ENCODE assay signal across 31 mouse cellular contexts in genomic region chr13:98308724-98309123, GRCm38 (mm10). TPM values are rescaled to one million over a fixed set of nuclear protein-coding genes. Genes with fewer than 3 reads are reported as not detected.
A peak's percentile ranks its signal among the peaks of the same experiment; 100 is the strongest.
DNase-seq lines count a peak whose midpoint lies in the region; ATAC-seq and TF ChIP-seq lines count a peak whose summit lies in the region.
"Had no signal": no experiment of that assay in that cellular context is flagged by ENCODE, and none has a peak within 500 bp of the region (broad histone marks: within the 10 kb centered on the region; RNA-seq: fewer than 3 reads in every experiment).

No protein-coding gene starts in this region.

- H3K9ac ChIP-seq in midbrain, embryonic 11.5 days (ENCODE audit: low read length) = no peak overlapping the region
- H3K9ac ChIP-seq in midbrain, embryonic 14.5 days (replicated peaks; ENCODE audit: low read length) = no peak overlapping the region
- H3K9ac ChIP-seq in ES-Bruce4 (ENCODE audit: low read depth, poor library complexity, severe bottlenecking) = no peak overlapping the region
- H3K9ac ChIP-seq: embryonic facial prominence, embryonic 13.5 days; embryonic facial prominence, embryonic 15.5 days; forebrain, embryonic 12.5 days had no signal

- H3ac ChIP-seq in myocyte (ENCODE audit: control insufficient read depth, insufficient read length) = no peak overlapping the region

- no peaks in the 10 kb centered on the region for H3K27me3 ChIP-seq in midbrain, embryonic 11.5 days (ENCODE audit: control insufficient read depth, insufficient read depth, low read length)
- H3K27me3 ChIP-seq in midbrain, embryonic 14.5 days (ENCODE audit: control insufficient read depth, insufficient read depth, low read length) = no peaks in the 10 kb centered on the region
- H3K27me3 ChIP-seq in ES-Bruce4 (ENCODE audit: control insufficient read depth, insufficient read depth, low read length, poor library complexity, severe bottlenecking) (no peaks in the 10 kb centered on the region), myocyte (ENCODE audit: control insufficient read depth, insufficient read depth, insufficient read length) (no peaks in the 10 kb centered on the region)
- H3K27me3 ChIP-seq: embryonic facial prominence, embryonic 13.5 days; embryonic facial prominence, embryonic 15.5 days; forebrain, embryonic 12.5 days had no signal

- peak; percentile 56 for DNase-seq in midbrain, embryonic 11.5 days (ENCODE audit: low spot score, missing footprints)
- DNase-seq in midbrain, embryonic 14.5 days = no peak
- DNase-seq in MN1 (ENCODE audit: low spot score) = peak; percentile 25
- DNase-seq in thymus, postnatal 14 days = no peak
- no peak for DNase-seq in cerebellum, postnatal 14 days
- DNase-seq: adrenal gland, adult 8-10 months; adrenal gland, postnatal 14 days; adrenal gland, postnatal 36 days; cerebellum, adult 11-12 months; cerebellum, adult 2 months; cerebellum, adult 9-10 months; cerebellum, postnatal 10 days; cerebellum, postnatal 36 days; embryo, embryonic 11 days had no signal

- H3K9me3 ChIP-seq in midbrain, embryonic 11.5 days (ENCODE audit: control insufficient read depth, low read length) = no peaks in the 10 kb centered on the region
- H3K9me3 ChIP-seq in midbrain, embryonic 14.5 days (ENCODE audit: control insufficient read depth, low read length) = no peaks in the 10 kb centered on the region
- H3K9me3 ChIP-seq in ES-Bruce4 (replicated peaks; ENCODE audit: control insufficient read depth, insufficient read depth, low read length, poor library complexity, severe bottlenecking) = no peaks in the 10 kb centered on the region
- H3K9me3 ChIP-seq: embryonic facial prominence, embryonic 13.5 days; embryonic facial prominence, embryonic 15.5 days; forebrain, embryonic 10.5 days; forebrain, embryonic 12.5 days had no signal

- WGBS in midbrain, embryonic 11.5 days = 90% methylated on average over 4 of the region's 4 CpGs
- 85% methylated on average over 4 of the region's 4 CpGs for WGBS in midbrain, embryonic 14.5 days

- H3K79me2 ChIP-seq in myocyte (ENCODE audit: control insufficient read depth, insufficient read depth) = peaks cover 36% of the 10 kb centered on the region

- peaks cover 21% of the 10 kb centered on the region; the same call in 1 of the 2 replicates for H3K36me3 ChIP-seq in midbrain, embryonic 11.5 days (ENCODE audit: control insufficient read depth, insufficient read depth, low read length)
- peaks cover 59% of the 10 kb centered on the region for H3K36me3 ChIP-seq in midbrain, embryonic 14.5 days (ENCODE audit: control insufficient read depth, insufficient read depth, low read length)
- peaks cover 57% of the 10 kb centered on the region for H3K36me3 ChIP-seq in ES-Bruce4 (ENCODE audit: control insufficient read depth, insufficient read depth, low read length, poor library complexity, severe bottlenecking)
- H3K36me3 ChIP-seq in myocyte (ENCODE audit: control insufficient read depth, insufficient read depth) = peaks cover 58% of the 10 kb centered on the region

- H3K4me1 ChIP-seq in midbrain, embryonic 11.5 days (ENCODE audit: control insufficient read depth, insufficient read depth, low read length) = no peaks in the 10 kb centered on the region
- peaks cover 5% of the 10 kb centered on the region; the same call in 1 of the 2 replicates for H3K4me1 ChIP-seq in midbrain, embryonic 14.5 days (ENCODE audit: control insufficient read depth, insufficient read depth, low read length)
- no peaks in the 10 kb centered on the region for H3K4me1 ChIP-seq in ES-Bruce4 (ENCODE audit: control insufficient read depth, insufficient read depth, low read length)
- H3K4me1 ChIP-seq: forebrain, embryonic 10.5 days had no signal

- TF ChIP-seq CTCF in ES-Bruce4 (IDR thresholded peaks at IDR 0.05; ENCODE audit: low read depth, low read length) = no peak

- TF ChIP-seq POLR2A in ES-Bruce4 (IDR thresholded peaks at IDR 0.05; ENCODE audit: insufficient read depth, low read length) = no peak
- no peak for TF ChIP-seq POLR2A in myocyte (IDR thresholded peaks at IDR 0.05; ENCODE audit: insufficient read length, low read depth)

- no peak overlapping the region for H3K4me2 ChIP-seq in midbrain, embryonic 11.5 days
- no peak overlapping the region for H3K4me2 ChIP-seq in midbrain, embryonic 14.5 days (ENCODE audit: low read length)
- peak overlapping the region; percentile 3 for H3K4me2 ChIP-seq in myocyte (ENCODE audit: low read depth)
- H3K4me2 ChIP-seq: embryonic facial prominence, embryonic 13.5 days; embryonic facial prominence, embryonic 15.5 days; forebrain, embryonic 12.5 days had no signal

- no peak overlapping the region for H3K27ac ChIP-seq in midbrain, embryonic 11.5 days (ENCODE audit: low read depth, low read length)
- no peak overlapping the region for H3K27ac ChIP-seq in midbrain, embryonic 14.5 days (replicated peaks; ENCODE audit: low read depth, low read length)
- H3K27ac ChIP-seq in ES-Bruce4 (ENCODE audit: insufficient read depth, low read length) = peak overlapping the region; percentile 73
- H3K27ac ChIP-seq: embryonic facial prominence, embryonic 13.5 days; embryonic facial prominence, embryonic 15.5 days; forebrain, embryonic 10.5 days; forebrain, embryonic 12.5 days had no signal

- no peak overlapping the region for H3K4me3 ChIP-seq in midbrain, embryonic 11.5 days (ENCODE audit: low read depth, low read length)
- H3K4me3 ChIP-seq in midbrain, embryonic 14.5 days (replicated peaks; ENCODE audit: low read depth, low read length) = no peak overlapping the region
- H3K4me3 ChIP-seq in ES-Bruce4 (ENCODE audit: low read depth, low read length) (no peak overlapping the region), myocyte (no peak overlapping the region)
- H3K4me3 ChIP-seq: embryonic facial prominence, embryonic 13.5 days; embryonic facial prominence, embryonic 15.5 days; erythroblast, embryonic 14.5 days; forebrain, embryonic 10.5 days; forebrain, embryonic 12.5 days had no signal

- no peak for TF ChIP-seq EP300 in ES-Bruce4 (IDR thresholded peaks at IDR 0.05; ENCODE audit: insufficient read depth, low read depth, low read length)

- ATAC-seq in midbrain, embryonic 11.5 days (ENCODE audit: low FRiP score) = no peak
- ATAC-seq in midbrain, embryonic 14.5 days (ENCODE audit: low FRiP score, low TSS enrichment) = no peak
- no peak for ATAC-seq in megakaryocyte progenitor cell, adult 5-6 weeks (replicated peaks; ENCODE audit: poor library complexity)
- ATAC-seq: activated CD4-positive, CD25-positive, alpha-beta regulatory T cell, adult 4 months; forebrain, embryonic 14.5 days; forebrain, embryonic 16.5 days had no signal

TF ChIP-seq in myocyte, 11 proteins besides CTCF, POLR2A, EP300 and RAD21 (continues in another document):
- TF ChIP-seq TCF12 (IDR thresholded peaks at IDR 0.05; ENCODE audit: insufficient read depth, poor library complexity, severe bottlenecking) = no peak
- TF ChIP-seq E2F4 (IDR thresholded peaks at IDR 0.05; ENCODE audit: insufficient read depth) = no peak
- TF ChIP-seq MYOG (IDR thresholded peaks at IDR 0.05; ENCODE audit: control insufficient read depth in 1 of 3, insufficient read depth in 1 of 3, insufficient read length in 2 of 3, low read depth in 2 of 3) = no peak
- no peak for TF ChIP-seq TCF3 (IDR thresholded peaks at IDR 0.05; ENCODE audit: insufficient read length, low read depth)
- no peak for TF ChIP-seq REST (IDR thresholded peaks at IDR 0.05; ENCODE audit: insufficient read depth, insufficient read length)
- no peak for TF ChIP-seq MAX (IDR thresholded peaks at IDR 0.05; ENCODE audit: low read depth)
- no peak for TF ChIP-seq USF1 (IDR thresholded peaks at IDR 0.05; ENCODE audit: low read depth)

RNA-seq across cellular contexts. Expression of gene Btf3, which starts 8.1 kb away (rescaled TPM):
- 823 and 852 TPM in 2 replicates for polyA plus RNA-seq in midbrain, embryonic 11.5 days (2014; fragmentation: Nextera tagmentation; extraction: Ambion mirVana)
- polyA plus RNA-seq in midbrain, embryonic 14.5 days (2014; fragmentation: Nextera tagmentation; extraction: Ambion mirVana) = 568 and 574 TPM in 2 replicates
- polyA plus RNA-seq in ES-Bruce4 (2011; ENCODE audit: insufficient read depth, insufficient read length, low read depth, missing spikeins) (1,083 and 1,169 TPM in 2 replicates), myocyte (2012; fragmentation: generic; extraction: Trizol) (1,134 TPM)
- 1,345 and 1,405 TPM in 2 replicates for total RNA-seq in megakaryocyte progenitor cell, adult 5-6 weeks (2015)
- total RNA-seq in megakaryocyte progenitor cell, adult 5-6 weeks (2017) = 2,105 and 2,157 TPM in 2 replicates

RNA-seq across cellular contexts. Expression of gene Gm21976, which starts 29.0 kb away (rescaled TPM):
- not detected in 2 replicates for polyA plus RNA-seq in midbrain, embryonic 11.5 days (2014; fragmentation: Nextera tagmentation; extraction: Ambion mirVana)
- polyA plus RNA-seq in midbrain, embryonic 14.5 days (2014; fragmentation: Nextera tagmentation; extraction: Ambion mirVana) = not detected in 2 replicates
- polyA plus RNA-seq in ES-Bruce4 (2011; ENCODE audit: insufficient read depth, insufficient read length, low read depth, missing spikeins) = not detected in 2 replicates
- not detected for polyA plus RNA-seq in myocyte (2012; fragmentation: generic; extraction: Trizol)
- not detected in 2 replicates for total RNA-seq in megakaryocyte progenitor cell, adult 5-6 weeks (2015)
- total RNA-seq in megakaryocyte progenitor cell, adult 5-6 weeks (2017) = not detected in 2 replicates
- total RNA-seq: adrenal gland, adult 18-20 months; adrenal gland, adult 8-10 months; adrenal gland, postnatal 14 days; adrenal gland, postnatal 36 days; common myeloid progenitor, adult 5-6 weeks; ES-E14 had no signal
- polyA plus RNA-seq: activated CD4-positive, CD25-positive, alpha-beta regulatory T cell, adult 4 months; C2C12; cerebellum, adult 2 months; embryonic facial prominence, embryonic 11.5 days; embryonic facial prominence, embryonic 13.5 days; erythroblast, embryonic 14.5 days; forebrain, embryonic 10.5 days; forebrain, embryonic 12.5 days; forebrain, embryonic 14.5 days; forebrain, embryonic 16.5 days; frontal cortex, adult 2 months had no signal

RNA-seq across cellular contexts. Expression of gene Foxd1, which starts 45.3 kb away (rescaled TPM):
- polyA plus RNA-seq in midbrain, embryonic 11.5 days (2014; fragmentation: Nextera tagmentation; extraction: Ambion mirVana) = 4.4 and 5.2 TPM in 2 replicates
- 0.12 and 0.54 TPM in 2 replicates for polyA plus RNA-seq in midbrain, embryonic 14.5 days (2014; fragmentation: Nextera tagmentation; extraction: Ambion mirVana)
- polyA plus RNA-seq in ES-Bruce4 (2011; ENCODE audit: insufficient read depth, insufficient read length, low read depth, missing spikeins) = not detected in 2 replicates
- 0.37 TPM for polyA plus RNA-seq in myocyte (2012; fragmentation: generic; extraction: Trizol)
- total RNA-seq in megakaryocyte progenitor cell, adult 5-6 weeks (2015) = not detected in 2 replicates
- not detected in 2 replicates for total RNA-seq in megakaryocyte progenitor cell, adult 5-6 weeks (2017)
- total RNA-seq: common myeloid progenitor, adult 5-6 weeks had no signal
- polyA plus RNA-seq: activated CD4-positive, CD25-positive, alpha-beta regulatory T cell, adult 4 months; erythroblast, embryonic 14.5 days had no signal

RNA-seq across cellular contexts. Expression of gene Ankra2, which starts 45.9 kb away (rescaled TPM):
- 40.6 and 41.9 TPM in 2 replicates for polyA plus RNA-seq in midbrain, embryonic 11.5 days (2014; fragmentation: Nextera tagmentation; extraction: Ambion mirVana)
- polyA plus RNA-seq in midbrain, embryonic 14.5 days (2014; fragmentation: Nextera tagmentation; extraction: Ambion mirVana) = 97.6 and 110 TPM in 2 replicates
- 34.4 and 34.6 TPM in 2 replicates for polyA plus RNA-seq in ES-Bruce4 (2011; ENCODE audit: insufficient read depth, insufficient read length, low read depth, missing spikeins)
- 9.0 TPM for polyA plus RNA-seq in myocyte (2012; fragmentation: generic; extraction: Trizol)
- 14.8 and 19.9 TPM in 2 replicates for total RNA-seq in megakaryocyte progenitor cell, adult 5-6 weeks (2015)
- 14.2 and 20.9 TPM in 2 replicates for total RNA-seq in megakaryocyte progenitor cell, adult 5-6 weeks (2017)

RNA-seq across cellular contexts. Expression of gene Utp15, which starts 45.9 kb away (rescaled TPM):
- polyA plus RNA-seq in midbrain, embryonic 11.5 days (2014; fragmentation: Nextera tagmentation; extraction: Ambion mirVana) = 40.4 and 42.9 TPM in 2 replicates
- 27.5 and 35.1 TPM in 2 replicates for polyA plus RNA-seq in midbrain, embryonic 14.5 days (2014; fragmentation: Nextera tagmentation; extraction: Ambion mirVana)
- 47.6 and 48.3 TPM in 2 replicates for polyA plus RNA-seq in ES-Bruce4 (2011; ENCODE audit: insufficient read depth, insufficient read length, low read depth, missing spikeins)
- 7.3 TPM for polyA plus RNA-seq in myocyte (2012; fragmentation: generic; extraction: Trizol)
- 27.2 and 33.8 TPM in 2 replicates for total RNA-seq in megakaryocyte progenitor cell, adult 5-6 weeks (2015)
- 39.9 and 48.0 TPM in 2 replicates for total RNA-seq in megakaryocyte progenitor cell, adult 5-6 weeks (2017)

Comparison
In these comparisons a context has a peak if more than half of its experiments do, and no peak if none do; other contexts are left out.
1. DNase-seq: peak in midbrain, embryonic 11.5 days (single experiment) and MN1 (single experiment); none in midbrain, embryonic 14.5 days (single experiment), thymus, postnatal 14 days (single experiment) and cerebellum, postnatal 14 days (0 of 2).